Mouse (Mus musculus): ENCODE measurements around the gene Gas7. TPM values are rescaled to one million over a fixed set of nuclear protein-coding genes. Genes with fewer than 3 reads are reported as not detected.

Gene Gas7
- polyA plus RNA-seq, 1 experiment from 2014 or later = 8.4 TPM

GRCm38 (mm10) chr11:67558772-67559448 is 103.7 kb downstream of the Gas7 start:
- no peak for ATAC-seq
- H3K9me3 ChIP-seq (ENCODE audit: control insufficient read depth, low read length) = no peaks in the 10 kb centered on the region
- no peaks in the 10 kb centered on the region for H3K36me3 ChIP-seq (ENCODE audit: control insufficient read depth, insufficient read depth, low read length)
- 36% methylated on average over 9 of the region's 9 CpGs for WGBS
- H3K4me2 ChIP-seq (ENCODE audit: low read depth, low read length) = no peak overlapping the region
- H3K27ac ChIP-seq (ENCODE audit: low read length) = no peak overlapping the region
- H3K9ac ChIP-seq (ENCODE audit: low read depth, low read length) = no peak overlapping the region
- no peaks in the 10 kb centered on the region for H3K27me3 ChIP-seq (replicated peaks; ENCODE audit: control insufficient read depth, insufficient read depth, low read length)
- H3K4me3 ChIP-seq (ENCODE audit: low read length) = no peak overlapping the region
- peaks cover 3% of the 10 kb centered on the region; the same call in 1 of the 2 replicates for H3K4me1 ChIP-seq (ENCODE audit: control insufficient read depth, insufficient read depth, low read length)

- no peak overlapping the region for H3K9ac ChIP-seq (ENCODE audit: low read depth, low read length)
- 72% methylated on average over 5 of the region's 5 CpGs for WGBS
- H3K4me2 ChIP-seq (ENCODE audit: low read depth, low read length) = no peak overlapping the region
Observed at GRCm38 (mm10) chr11:67559522-67559921, 104.3 kb downstream of the Gas7 start.

DNA sequence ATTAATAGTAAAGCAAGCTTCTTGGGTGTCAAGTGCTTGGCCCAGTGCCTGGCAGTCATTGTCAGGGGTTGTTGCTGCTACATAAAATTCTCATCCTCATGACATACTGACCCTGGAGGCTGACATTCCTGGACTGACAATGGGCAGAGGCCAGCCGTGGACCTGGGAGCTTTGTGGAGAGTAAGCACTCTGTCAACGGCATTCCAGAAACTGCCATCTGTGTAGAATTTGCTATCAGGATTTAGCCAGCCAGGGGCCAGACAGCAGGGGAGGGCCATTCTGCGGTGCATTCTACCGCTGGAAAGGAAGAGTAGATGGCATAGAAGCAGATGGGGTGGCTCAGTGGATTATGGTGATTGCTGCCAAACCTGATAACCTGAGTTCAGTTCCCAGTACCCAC is 106.4 kb downstream of the Gas7 start:
- 46% methylated on average over 4 of the region's 4 CpGs for WGBS
- Histone ChIP-seq H3K9me3 (ENCODE audit: control insufficient read depth, low read length) (no peaks in the 10 kb centered on the region), H3K4me2 (ENCODE audit: low read depth, low read length) (no peak overlapping the region), H3K9ac (ENCODE audit: low read depth, low read length) (no peak overlapping the region), H3K36me3 (ENCODE audit: control insufficient read depth, insufficient read depth, low read length) (no peaks in the 10 kb centered on the region), H3K27ac (ENCODE audit: low read length) (no peak overlapping the region), H3K27me3 (replicated peaks; ENCODE audit: control insufficient read depth, insufficient read depth, low read length) (no peaks in the 10 kb centered on the region), H3K4me3 (ENCODE audit: low read length) (no peak overlapping the region), H3K4me1 (ENCODE audit: control insufficient read depth, insufficient read depth, low read length) (peaks cover 3% of the 10 kb centered on the region; the same call in 1 of the 2 replicates)
- ATAC-seq = no peak

More at GRCm38 (mm10) chr11:67559522-67559921, 104.3 kb downstream of the Gas7 start:
- H3K4me3 ChIP-seq (ENCODE audit: low read length) = no peak overlapping the region
- peaks cover 3% of the 10 kb centered on the region; the same call in 1 of the 2 replicates for H3K4me1 ChIP-seq (ENCODE audit: control insufficient read depth, insufficient read depth, low read length)
- H3K36me3 ChIP-seq (ENCODE audit: control insufficient read depth, insufficient read depth, low read length) = no peaks in the 10 kb centered on the region
- H3K9me3 ChIP-seq (ENCODE audit: control insufficient read depth, low read length) = no peaks in the 10 kb centered on the region
- no peaks in the 10 kb centered on the region for H3K27me3 ChIP-seq (replicated peaks; ENCODE audit: control insufficient read depth, insufficient read depth, low read length)
- H3K27ac ChIP-seq (ENCODE audit: low read length) = no peak overlapping the region
- ATAC-seq = no peak

DNA sequence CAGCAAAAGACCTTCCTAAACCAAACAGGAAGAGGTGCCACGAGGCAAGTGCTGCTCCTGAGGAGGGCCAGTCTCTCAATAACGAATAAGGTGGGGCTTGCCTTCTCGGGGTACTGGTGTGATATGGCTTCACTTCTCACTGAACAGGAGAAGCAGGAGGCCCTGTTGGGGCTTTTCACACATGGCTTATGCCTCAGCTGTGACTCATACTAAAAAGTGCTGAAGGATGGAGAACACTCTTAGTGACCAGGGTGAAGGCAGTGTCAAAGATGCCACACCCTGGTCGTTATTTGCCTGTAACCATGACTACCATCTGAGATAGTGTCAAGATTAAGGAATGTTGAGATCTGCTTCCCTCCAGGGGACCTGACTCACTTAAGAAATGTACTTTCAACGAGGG is 107.9 kb downstream of the Gas7 start:
- H3K27me3 ChIP-seq (replicated peaks; ENCODE audit: control insufficient read depth, insufficient read depth, low read length) = no peaks in the 10 kb centered on the region
- H3K4me2 ChIP-seq (ENCODE audit: low read depth, low read length) = no peak overlapping the region
- peaks cover 7% of the 10 kb centered on the region for H3K4me1 ChIP-seq (ENCODE audit: control insufficient read depth, insufficient read depth, low read length)
- H3K36me3 ChIP-seq (ENCODE audit: control insufficient read depth, insufficient read depth, low read length) = no peaks in the 10 kb centered on the region
- H3K27ac ChIP-seq (ENCODE audit: low read length) = peak overlapping the region; percentile 11; the same call in 1 of the 2 replicates
- H3K4me3 ChIP-seq (ENCODE audit: low read length) = no peak overlapping the region
- WGBS = 27% methylated on average over 5 of the region's 5 CpGs
- H3K9ac ChIP-seq (ENCODE audit: low read depth, low read length) = no peak overlapping the region
- peak; percentile 84 for ATAC-seq
- H3K9me3 ChIP-seq (ENCODE audit: control insufficient read depth, low read length) = no peaks in the 10 kb centered on the region

GRCm38 (mm10) chr11:67564003-67564637 is 108.9 kb downstream of the Gas7 start:
- Histone ChIP-seq H3K9me3 (ENCODE audit: control insufficient read depth, low read length) (no peaks in the 10 kb centered on the region), H3K4me1 (ENCODE audit: control insufficient read depth, insufficient read depth, low read length) (peaks cover 7% of the 10 kb centered on the region), H3K4me2 (ENCODE audit: low read depth, low read length) (no peak overlapping the region), H3K9ac (ENCODE audit: low read depth, low read length) (no peak overlapping the region), H3K27me3 (replicated peaks; ENCODE audit: control insufficient read depth, insufficient read depth, low read length) (no peaks in the 10 kb centered on the region), H3K27ac (ENCODE audit: low read length) (no peak overlapping the region), H3K36me3 (ENCODE audit: control insufficient read depth, insufficient read depth, low read length) (no peaks in the 10 kb centered on the region), H3K4me3 (ENCODE audit: low read length) (no peak overlapping the region)
- 83% methylated on average over 8 of the region's 8 CpGs for WGBS
- no peak for ATAC-seq

- Histone ChIP-seq H3K9me3 (ENCODE audit: control insufficient read depth, low read length) (no peaks in the 10 kb centered on the region), H3K27me3 (replicated peaks; ENCODE audit: control insufficient read depth, insufficient read depth, low read length) (no peaks in the 10 kb centered on the region), H3K27ac (ENCODE audit: low read length) (no peak overlapping the region), H3K4me3 (ENCODE audit: low read length) (no peak overlapping the region), H3K4me2 (ENCODE audit: low read depth, low read length) (no peak overlapping the region), H3K36me3 (ENCODE audit: control insufficient read depth, insufficient read depth, low read length) (no peaks in the 10 kb centered on the region), H3K4me1 (ENCODE audit: control insufficient read depth, insufficient read depth, low read length) (peaks cover 7% of the 10 kb centered on the region), H3K9ac (ENCODE audit: low read depth, low read length) (no peak overlapping the region)
- ATAC-seq = no peak
- WGBS = 81% methylated on average over 4 of the region's 4 CpGs
Observed at GRCm38 (mm10) chr11:67565512-67565911, 110.3 kb downstream of the Gas7 start.

GRCm38 (mm10) chr11:67566704-67567103 is 111.5 kb downstream of the Gas7 start:
- H3K27ac ChIP-seq (ENCODE audit: low read length) = no peak overlapping the region
- no peaks in the 10 kb centered on the region for H3K27me3 ChIP-seq (replicated peaks; ENCODE audit: control insufficient read depth, insufficient read depth, low read length)
- ATAC-seq = no peak
- H3K4me2 ChIP-seq (ENCODE audit: low read depth, low read length) = no peak overlapping the region
- 54% methylated on average over 5 of the region's 5 CpGs for WGBS
- H3K4me1 ChIP-seq (ENCODE audit: control insufficient read depth, insufficient read depth, low read length) = peaks cover 7% of the 10 kb centered on the region
- H3K4me3 ChIP-seq (ENCODE audit: low read length) = no peak overlapping the region
- no peaks in the 10 kb centered on the region for H3K36me3 ChIP-seq (ENCODE audit: control insufficient read depth, insufficient read depth, low read length)
- H3K9ac ChIP-seq (ENCODE audit: low read depth, low read length) = no peak overlapping the region
- H3K9me3 ChIP-seq (ENCODE audit: control insufficient read depth, low read length) = no peaks in the 10 kb centered on the region

- no peak for ATAC-seq
- Histone ChIP-seq H3K27ac (ENCODE audit: low read length) (no peak overlapping the region), H3K4me3 (ENCODE audit: low read length) (no peak overlapping the region), H3K4me2 (ENCODE audit: low read depth, low read length) (no peak overlapping the region), H3K27me3 (replicated peaks; ENCODE audit: control insufficient read depth, insufficient read depth, low read length) (no peaks in the 10 kb centered on the region), H3K9me3 (ENCODE audit: control insufficient read depth, low read length) (no peaks in the 10 kb centered on the region), H3K4me1 (ENCODE audit: control insufficient read depth, insufficient read depth, low read length) (peaks cover 7% of the 10 kb centered on the region), H3K36me3 (ENCODE audit: control insufficient read depth, insufficient read depth, low read length) (no peaks in the 10 kb centered on the region), H3K9ac (ENCODE audit: low read depth, low read length) (no peak overlapping the region)
- WGBS = 59% methylated on average over 5 of the region's 5 CpGs
Observed at GRCm38 (mm10) chr11:67567184-67567583, 111.9 kb downstream of the Gas7 start.

DNA sequence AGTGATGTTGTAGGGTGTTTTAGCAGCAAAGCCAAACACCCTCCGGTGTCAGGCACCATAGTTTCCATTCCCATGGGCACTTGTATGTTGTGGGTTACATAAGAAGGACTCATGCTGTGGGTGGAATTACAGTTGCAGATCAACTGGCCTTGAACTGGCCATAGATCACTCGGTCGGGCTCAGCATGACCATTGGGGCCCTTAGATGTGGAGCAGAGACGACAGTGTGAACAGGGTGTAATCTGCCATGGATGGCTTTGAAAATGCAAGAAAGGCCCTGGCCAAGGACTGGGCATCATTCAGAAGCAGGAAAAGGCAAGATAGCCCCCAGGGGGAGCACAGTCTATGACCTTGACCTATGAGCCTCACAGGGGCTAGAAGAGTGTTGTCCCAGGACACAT is 112.8 kb downstream of the Gas7 start:
- Histone ChIP-seq H3K4me2 (ENCODE audit: low read depth, low read length) (no peak overlapping the region), H3K36me3 (ENCODE audit: control insufficient read depth, insufficient read depth, low read length) (no peaks in the 10 kb centered on the region), H3K4me3 (ENCODE audit: low read length) (no peak overlapping the region), H3K9ac (ENCODE audit: low read depth, low read length) (no peak overlapping the region), H3K4me1 (ENCODE audit: control insufficient read depth, insufficient read depth, low read length) (peaks cover 7% of the 10 kb centered on the region; the same call in 1 of the 2 replicates), H3K27me3 (replicated peaks; ENCODE audit: control insufficient read depth, insufficient read depth, low read length) (no peaks in the 10 kb centered on the region), H3K9me3 (ENCODE audit: control insufficient read depth, low read length) (no peaks in the 10 kb centered on the region), H3K27ac (ENCODE audit: low read length) (no peak overlapping the region)
- WGBS = 92% methylated on average over 4 of the region's 4 CpGs
- no peak for ATAC-seq

Data from intestine, embryonic 16.5 days (tissue).